Mouse (Mus musculus) cortical plate, adult 2 months (tissue): ENCODE measurements around the gene Lrrc29.

Experiments used
- CTCF ChIP-seq: fragments of 200-500 bp; IDR thresholded peaks from 2 replicates; pipeline ENCODE4 v1.5.1; 2011; ENCODE audit warnings: mild to moderate bottlenecking, control low read depth, low read length; ENCODE audit not compliant: insufficient read depth; ENCODE audit errors: extremely low read depth
- POLR2A ChIP-seq: fragments of 200-500 bp; IDR thresholded peaks from 2 replicates; pipeline ENCODE4 v1.6.1; 2011; ENCODE audit warnings: mild to moderate bottlenecking, low read length, control low read depth; ENCODE audit not compliant: insufficient read depth; ENCODE audit errors: extremely low read depth

- TF ChIP-seq CTCF (no peak), POLR2A (no peak)
Measured at GRCm38 (mm10) chr8:105311718-105312117, 14.4 kb downstream of the Lrrc29 start.
